Mouse (Mus musculus) bone marrow macrophage, adult 2 months (primary cell): ENCODE results near the gene Vps53. TPM values are rescaled to one million over a fixed set of nuclear protein-coding genes. Genes with fewer than 3 reads are reported as not detected.

Experiments
- H3K27ac ChIP-seq: 2 replicates; pipeline ENCODE4 v1.5.1; 2012; ENCODE audit warnings: low read depth, low read length; ENCODE audit not compliant: insufficient read depth
- H3K4me1 ChIP-seq: 2 replicates; pipeline ENCODE4 v1.6.1; 2012; ENCODE audit warnings: low read length; ENCODE audit not compliant: control insufficient read depth, insufficient read depth
- H3K4me3 ChIP-seq: 2 replicates; pipeline ENCODE4 v1.5.1; 2012; ENCODE audit warnings: mild to moderate bottlenecking, low read length, moderate library complexity; ENCODE audit not compliant: insufficient read depth
- CTCF ChIP-seq: IDR thresholded peaks from 2 replicates; pipeline ENCODE4 v1.5.1; 2012; ENCODE audit warnings: low read depth, mild to moderate bottlenecking, low read length, moderate library complexity
- POLR2A ChIP-seq: IDR thresholded peaks from 2 replicates; pipeline ENCODE4 v1.6.1; 2012; ENCODE audit warnings: mild to moderate bottlenecking, low read depth, low read length, borderline replicate concordance
- polyA plus RNA-seq: library from polyadenylated mRNA; stranded (reverse); fragments of >200 nt; gene quantifications from 2 replicates; pipeline ENCODE4 v1.2.4, GENCODE M21; 2012; ENCODE audit not compliant: missing spikeins, insufficient read depth, insufficient read length

Gene Vps53
- polyA plus RNA-seq, 1 experiment, result 40.7 TPM

GRCm38 (mm10) chr11:76065521-76066095 lies 113.8 kb downstream of the Vps53 start:
- H3K4me1 ChIP-seq, result 0 out of 2 replicates have a peak, but pooled peaks cover 3% of the 10 kb centered on the region
- no peak overlapping the region for H3K27ac ChIP-seq
- TF ChIP-seq CTCF, result no peak
- no peak for TF ChIP-seq POLR2A
- H3K4me3 ChIP-seq, result no peak overlapping the region

- TF ChIP-seq CTCF (no peak), POLR2A (no peak)
- 0 out of 2 replicates have a peak, but pooled peaks cover 3% of the 10 kb centered on the region for H3K4me1 ChIP-seq
- no peak overlapping the region for H3K4me3 ChIP-seq
- H3K27ac ChIP-seq, result no peak overlapping the region
Measured at GRCm38 (mm10) chr11:76064411-76064810, 115.0 kb downstream of the Vps53 start.

GRCm38 (mm10) chr11:76060906-76061305 lies 118.5 kb downstream of the Vps53 start:
- TF ChIP-seq CTCF (no peak), POLR2A (no peak)
- Histone ChIP-seq H3K4me3 (no peak overlapping the region), H3K27ac (no peak overlapping the region), H3K4me1 (0 out of 2 replicates have a peak, but pooled peaks cover 3% of the 10 kb centered on the region)

- Histone ChIP-seq H3K4me1 (0 out of 2 replicates have a peak, but pooled peaks cover 3% of the 10 kb centered on the region), H3K4me3 (no peak overlapping the region), H3K27ac (no peak overlapping the region)
- TF ChIP-seq CTCF (no peak), POLR2A (no peak)
Measured at GRCm38 (mm10) chr11:76059971-76060370, 119.5 kb downstream of the Vps53 start.

GRCm38 (mm10) chr11:76056487-76056886 lies 123.0 kb downstream of the Vps53 start:
- TF ChIP-seq POLR2A (no peak), CTCF (no peak)
- no peak overlapping the region for H3K4me3 ChIP-seq
- H3K27ac ChIP-seq, result no peak overlapping the region
- no peaks in the 10 kb centered on the region for H3K4me1 ChIP-seq

GRCm38 (mm10) chr11:76052496-76052895 lies 127.0 kb downstream of the Vps53 start:
- H3K27ac ChIP-seq, result no peak overlapping the region
- H3K4me1 ChIP-seq, result no peaks in the 10 kb centered on the region
- H3K4me3 ChIP-seq, result no peak overlapping the region
- TF ChIP-seq POLR2A, result no peak
- TF ChIP-seq CTCF, result no peak

- no peak for TF ChIP-seq POLR2A
- no peak for TF ChIP-seq CTCF
- no peak overlapping the region for H3K4me3 ChIP-seq
- H3K27ac ChIP-seq, result no peak overlapping the region
- H3K4me1 ChIP-seq, result no peaks in the 10 kb centered on the region
Measured at GRCm38 (mm10) chr11:76050967-76051512, 128.4 kb downstream of the Vps53 start.

- Histone ChIP-seq H3K4me3 (no peak overlapping the region), H3K4me1 (no peaks in the 10 kb centered on the region), H3K27ac (no peak overlapping the region)
- TF ChIP-seq CTCF (no peak), POLR2A (no peak)
Measured at GRCm38 (mm10) chr11:76050509-76050908, 128.9 kb downstream of the Vps53 start.

GRCm38 (mm10) chr11:76045367-76045766 lies 134.1 kb downstream of the Vps53 start:
- Histone ChIP-seq H3K27ac (no peak overlapping the region), H3K4me3 (no peak overlapping the region), H3K4me1 (no peaks in the 10 kb centered on the region)
- TF ChIP-seq POLR2A, result no peak
- TF ChIP-seq CTCF, result no peak

GRCm38 (mm10) chr11:76044468-76044867 lies 135.0 kb downstream of the Vps53 start:
- H3K4me3 ChIP-seq, result no peak overlapping the region
- TF ChIP-seq POLR2A (no peak), CTCF (no peak)
- H3K4me1 ChIP-seq, result no peaks in the 10 kb centered on the region
- no peak overlapping the region for H3K27ac ChIP-seq

- Histone ChIP-seq H3K27ac (no peak overlapping the region), H3K4me3 (no peak overlapping the region), H3K4me1 (no peaks in the 10 kb centered on the region)
- TF ChIP-seq CTCF (no peak), POLR2A (no peak)
Measured at GRCm38 (mm10) chr11:76042882-76043281, 136.6 kb downstream of the Vps53 start.
